Mouse (Mus musculus) ES-Bruce4 (cell line): Measurements from ENCODE around the gene Sppl2b. TPM values are rescaled to one million over a fixed set of nuclear protein-coding genes. Genes with fewer than 3 reads are reported as not detected.
A peak's percentile ranks its signal among the peaks of the same experiment; 100 is the strongest.

Experiments
- H3K27ac ChIP-seq: 2 replicates; pipeline ENCODE4 v1.5.1; 2012; ENCODE audit warnings: low read length, inconsistent platforms; ENCODE audit not compliant: insufficient read depth
- H3K27me3 ChIP-seq: 2 replicates; pipeline ENCODE4 v1.6.1; 2012; ENCODE audit warnings: mild to moderate bottlenecking, low read length, inconsistent platforms; ENCODE audit not compliant: control insufficient read depth, poor library complexity, insufficient read depth, severe bottlenecking
- H3K36me3 ChIP-seq: 2 replicates; pipeline ENCODE4 v1.6.1; 2012; ENCODE audit warnings: inconsistent platforms, mild to moderate bottlenecking, low read length, moderate library complexity; ENCODE audit not compliant: control insufficient read depth, poor library complexity, insufficient read depth, severe bottlenecking
- H3K4me1 ChIP-seq: one replicate; pipeline ENCODE4 v1.8.1; 2011; ENCODE audit warnings: low read length; ENCODE audit not compliant: control insufficient read depth, insufficient read depth
- H3K4me3 ChIP-seq: 2 replicates; pipeline ENCODE4 v1.5.1; 2011; ENCODE audit warnings: low read depth, mild to moderate bottlenecking, low read length
- H3K9ac ChIP-seq: 2 replicates; pipeline ENCODE4 v1.6.1; 2012; ENCODE audit warnings: low read depth, mild to moderate bottlenecking, inconsistent platforms; ENCODE audit not compliant: poor library complexity, severe bottlenecking
- H3K9me3 ChIP-seq: replicated peaks from 2 replicates; pipeline ENCODE4 v1.6.1; 2012; ENCODE audit warnings: mild to moderate bottlenecking, low read length, inconsistent platforms; ENCODE audit not compliant: control insufficient read depth, poor library complexity, insufficient read depth, severe bottlenecking
- CTCF ChIP-seq: IDR thresholded peaks from one replicate; pipeline ENCODE4 v1.8.1; 2011; ENCODE audit warnings: low read depth, low read length
- EP300 ChIP-seq: IDR thresholded peaks from 2 replicates; pipeline ENCODE4 v1.6.1; 2011; ENCODE audit warnings: low read depth, low read length; ENCODE audit not compliant: insufficient read depth
- POLR2A ChIP-seq: IDR thresholded peaks from one replicate; pipeline ENCODE4 v1.8.1; 2011; ENCODE audit warnings: low read length; ENCODE audit not compliant: insufficient read depth
- polyA plus RNA-seq: library from polyadenylated mRNA; stranded (reverse); fragments of >200 nt; gene quantifications from 2 replicates; pipeline ENCODE4 v1.2.4, GENCODE M21; 2011; ENCODE audit warnings: low read depth; ENCODE audit not compliant: missing spikeins, insufficient read depth, insufficient read length

Sppl2b gene
- polyA plus RNA-seq, 1 experiment, result 7.6 TPM

DNA sequence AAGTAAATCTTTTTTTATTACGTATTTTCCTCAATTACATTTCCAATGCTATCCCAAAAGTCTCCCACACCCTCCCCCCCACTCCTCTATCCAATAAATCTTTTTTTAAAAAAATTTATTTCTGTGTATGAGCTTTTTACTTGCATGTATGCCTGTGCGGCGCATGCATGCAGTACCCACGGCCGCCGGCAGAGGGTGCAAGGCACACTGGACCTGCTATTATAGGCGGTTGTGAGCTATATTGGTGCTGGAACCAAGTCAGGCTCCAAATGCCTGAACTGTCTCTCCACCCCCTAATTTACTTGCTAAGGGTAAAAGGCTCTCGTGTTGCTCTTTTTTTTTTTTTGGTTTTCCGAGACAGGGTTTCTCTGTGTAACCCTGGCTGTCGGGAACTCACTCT, 26.2 kb downstream of the Sppl2b start:
- Histone ChIP-seq H3K27ac (no peak overlapping the region), H3K9me3 (no peaks in the 10 kb centered on the region), H3K4me3 (no peak overlapping the region), H3K36me3 (no peaks in the 10 kb centered on the region), H3K9ac (no peak overlapping the region), H3K27me3 (no peaks in the 10 kb centered on the region), H3K4me1 (no peaks in the 10 kb centered on the region)
- TF ChIP-seq CTCF (peak; percentile 87), POLR2A (no peak), EP300 (0 out of 2 replicates have a peak, but pooled peaks have one; percentile 12)

DNA sequence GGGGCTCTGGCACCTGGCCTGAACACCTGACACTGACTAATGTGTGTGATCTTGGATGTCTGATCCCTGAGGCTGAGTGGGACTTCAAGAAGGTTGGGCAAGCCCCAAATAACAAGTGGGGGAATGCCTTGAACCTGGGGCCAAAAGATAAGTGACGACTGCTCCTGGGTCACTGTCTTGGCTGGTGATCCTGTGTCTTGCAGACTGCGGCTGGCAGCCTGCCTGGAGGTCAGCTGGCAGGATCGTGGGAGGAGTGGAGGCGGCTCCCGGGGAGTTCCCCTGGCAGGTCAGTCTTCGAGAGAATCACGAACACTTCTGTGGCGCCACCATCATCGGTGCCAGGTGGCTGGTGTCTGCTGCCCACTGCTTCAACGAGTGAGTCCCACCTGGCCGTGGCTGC, 32.1 kb downstream of the Sppl2b start:
- TF ChIP-seq CTCF (no peak), EP300 (no peak), POLR2A (no peak)
- H3K9ac ChIP-seq, result no peak overlapping the region
- H3K4me1 ChIP-seq, result no peaks in the 10 kb centered on the region

DNA sequence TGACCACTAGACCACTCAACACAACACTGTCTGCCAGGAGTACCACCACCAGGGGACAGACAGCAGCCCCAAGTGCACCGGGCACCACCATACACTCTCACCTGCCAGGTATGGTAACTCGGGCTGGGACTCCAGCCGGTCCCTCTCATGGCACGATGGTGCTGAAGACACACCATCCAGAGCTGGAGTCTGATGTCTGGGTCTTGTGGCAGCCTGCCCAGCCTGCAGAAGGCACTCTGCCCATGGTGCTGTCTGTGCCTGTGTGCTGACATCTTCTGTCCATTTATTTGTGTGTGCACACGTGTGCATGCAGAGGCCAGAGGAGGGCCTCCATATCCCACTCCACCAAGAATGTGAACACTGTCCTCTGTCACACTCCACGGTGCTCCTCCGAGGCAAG, 40.0 kb downstream of the Sppl2b start:
- Histone ChIP-seq H3K9me3 (no peaks in the 10 kb centered on the region), H3K4me3 (no peak overlapping the region), H3K4me1 (peaks cover 2% of the 10 kb centered on the region), H3K36me3 (no peaks in the 10 kb centered on the region), H3K27me3 (no peaks in the 10 kb centered on the region), H3K27ac (no peak overlapping the region), H3K9ac (no peak overlapping the region)
- TF ChIP-seq EP300, result no peak
- TF ChIP-seq CTCF, result no peak
- no peak for TF ChIP-seq POLR2A

More for the DNA sequence above, 32.1 kb downstream of the Sppl2b start:
- Histone ChIP-seq H3K27ac (no peak overlapping the region), H3K9me3 (no peaks in the 10 kb centered on the region), H3K4me3 (no peak overlapping the region), H3K36me3 (no peaks in the 10 kb centered on the region), H3K27me3 (no peaks in the 10 kb centered on the region)

DNA sequence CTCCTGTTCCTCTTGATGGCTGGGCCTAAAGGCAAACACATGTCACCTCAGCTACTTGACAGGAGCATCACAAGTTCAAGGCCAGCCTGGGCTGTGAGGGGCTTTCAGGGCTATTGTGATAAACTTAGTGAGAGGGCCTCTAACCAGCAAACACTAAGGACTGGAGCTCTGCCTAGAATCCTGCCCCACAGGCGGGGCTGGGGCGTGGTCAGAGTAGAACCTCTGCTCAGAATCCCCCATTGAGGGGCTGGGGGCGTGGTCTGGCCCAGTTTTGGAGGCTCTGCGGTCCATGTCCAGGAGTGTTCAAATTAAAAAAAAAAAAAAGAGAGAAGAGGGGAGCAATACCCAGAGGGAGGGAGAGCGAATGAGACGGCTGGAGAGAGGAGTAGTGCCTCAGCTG, 40.6 kb downstream of the Sppl2b start:
- H3K4me3 ChIP-seq, result no peak overlapping the region
- no peaks in the 10 kb centered on the region for H3K36me3 ChIP-seq
- H3K4me1 ChIP-seq, result peaks cover 2% of the 10 kb centered on the region
- no peaks in the 10 kb centered on the region for H3K9me3 ChIP-seq
- H3K27me3 ChIP-seq, result no peaks in the 10 kb centered on the region
- TF ChIP-seq EP300, result no peak
- TF ChIP-seq POLR2A, result no peak
- no peak for TF ChIP-seq CTCF
- H3K9ac ChIP-seq, result no peak overlapping the region
- no peak overlapping the region for H3K27ac ChIP-seq

DNA sequence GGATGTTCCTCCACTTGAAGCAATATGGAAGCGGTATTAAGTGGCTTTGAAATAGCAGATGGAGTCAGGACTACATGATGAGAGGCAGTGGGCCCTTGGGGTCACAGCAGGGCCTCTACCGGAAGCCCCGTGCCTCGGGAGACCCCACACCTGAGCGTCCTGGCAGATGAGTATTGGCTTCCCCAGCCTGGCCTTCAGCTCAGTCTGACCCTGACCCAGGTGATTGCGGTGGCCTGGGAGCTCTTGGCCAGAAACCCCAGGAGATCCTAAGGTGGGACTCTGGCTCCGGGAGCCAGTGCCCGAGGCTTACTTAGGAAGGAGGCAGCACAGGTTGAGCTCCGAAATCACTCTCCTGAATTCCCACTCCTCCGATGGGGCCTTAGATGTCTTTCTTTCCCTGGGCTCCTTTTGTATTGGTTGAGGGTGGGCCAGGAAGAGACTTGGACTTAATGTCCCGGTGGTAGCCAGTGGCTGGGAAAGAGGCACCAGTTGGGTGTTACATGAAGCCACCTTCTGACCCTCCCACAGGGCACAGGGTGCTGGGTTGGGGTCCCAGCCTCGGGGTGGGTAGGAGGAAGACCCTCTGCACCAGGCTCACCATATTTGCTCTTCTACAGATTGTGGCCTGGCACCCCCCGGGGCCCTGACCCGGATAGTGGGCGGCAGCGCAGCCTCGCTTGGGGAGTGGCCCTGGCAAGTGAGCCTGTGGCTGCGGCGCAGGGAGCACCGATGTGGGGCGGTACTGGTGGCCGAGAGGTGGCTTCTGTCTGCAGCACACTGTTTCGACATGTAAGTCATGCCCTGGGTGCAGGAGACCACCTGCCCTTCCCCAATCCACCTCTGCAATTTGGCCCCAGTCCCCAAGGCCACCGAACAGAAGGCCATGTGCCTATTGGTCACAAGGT, 41.8 kb downstream of the Sppl2b start:
- H3K4me1 ChIP-seq, result peaks cover 2% of the 10 kb centered on the region
- H3K27me3 ChIP-seq, result no peaks in the 10 kb centered on the region
- no peak overlapping the region for H3K27ac ChIP-seq
- TF ChIP-seq EP300, result no peak
- no peak overlapping the region for H3K9ac ChIP-seq
- H3K4me3 ChIP-seq, result peak overlapping the region; percentile 3; the same call in 1 of the 2 replicates
- no peaks in the 10 kb centered on the region for H3K9me3 ChIP-seq
- H3K36me3 ChIP-seq, result no peaks in the 10 kb centered on the region

DNA sequence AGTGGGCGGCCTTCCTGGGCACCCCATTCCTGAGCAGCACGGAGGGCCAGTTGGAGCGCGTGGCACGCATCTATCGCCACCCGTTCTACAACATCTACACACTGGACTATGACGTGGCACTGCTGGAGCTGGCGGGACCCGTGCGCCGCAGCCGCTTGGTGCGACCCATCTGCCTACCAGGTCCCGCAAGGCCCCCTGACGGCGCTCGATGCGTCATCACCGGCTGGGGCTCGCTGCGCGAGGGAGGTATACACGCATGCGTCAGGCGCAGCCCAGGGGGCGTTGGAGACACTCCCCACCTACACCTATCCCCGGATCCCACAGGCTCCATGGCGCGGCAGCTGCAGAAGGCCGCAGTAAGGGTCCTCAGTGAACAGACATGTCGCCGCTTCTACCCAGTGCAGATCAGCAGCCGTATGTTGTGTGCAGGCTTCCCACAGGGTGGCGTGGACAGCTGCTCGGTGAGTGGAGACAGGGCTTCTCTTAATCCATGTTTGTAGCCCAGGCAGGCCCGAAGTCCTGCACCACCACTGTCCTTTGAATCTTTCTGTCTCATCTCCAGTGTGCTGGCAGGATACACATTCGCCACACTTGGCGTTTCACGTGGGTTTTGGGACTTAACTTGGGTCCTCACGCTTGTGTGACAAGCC, 42.9 kb downstream of the Sppl2b start:
- H3K9me3 ChIP-seq, result no peaks in the 10 kb centered on the region
- TF ChIP-seq CTCF (no peak), EP300 (no peak), POLR2A (no peak)
- H3K36me3 ChIP-seq, result no peaks in the 10 kb centered on the region
- H3K9ac ChIP-seq, result peak overlapping the region; percentile 4; the same call in 1 of the 2 replicates
- no peaks in the 10 kb centered on the region for H3K27me3 ChIP-seq
- H3K27ac ChIP-seq, result no peak overlapping the region
- peak overlapping the region; percentile 47 for H3K4me3 ChIP-seq
- H3K4me1 ChIP-seq, result peaks cover 2% of the 10 kb centered on the region
